Mouse (Mus musculus) yolk sac, embryonic 10.5 days (tissue): Measurements from ENCODE around the gene Cysltr1.

Experiments
- DNase-seq: peaks from one replicate; pipeline ENCODE4 v3.0.0-alpha.2; 2017; ENCODE audit warnings: low spot score

Gene Cysltr1

DNA sequence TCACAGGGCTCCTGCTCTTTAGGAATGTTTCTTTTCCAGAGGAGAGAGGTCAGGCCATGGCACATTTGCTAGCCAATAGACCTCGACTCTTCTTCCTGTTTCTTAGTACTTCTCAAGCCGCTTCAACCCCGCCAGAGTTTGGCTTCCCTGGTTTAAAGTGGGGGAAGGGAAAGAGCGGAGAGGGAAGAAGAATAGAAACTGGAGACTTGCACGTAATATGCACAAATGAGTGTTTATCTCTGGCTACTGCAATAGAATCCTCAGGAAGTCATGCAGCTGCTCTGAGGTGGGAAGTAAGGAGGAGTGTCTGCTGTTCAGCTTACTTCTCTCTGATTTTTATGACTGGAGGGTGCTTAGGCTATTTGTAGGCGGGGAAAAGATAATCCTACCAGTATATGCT is at the start of gene Cysltr1:
Gene Cysltr1, minus strand, starts transcription at position 294 of the 400 bp plus-strand sequence.
- DNase-seq: peak; percentile 8

DNA sequence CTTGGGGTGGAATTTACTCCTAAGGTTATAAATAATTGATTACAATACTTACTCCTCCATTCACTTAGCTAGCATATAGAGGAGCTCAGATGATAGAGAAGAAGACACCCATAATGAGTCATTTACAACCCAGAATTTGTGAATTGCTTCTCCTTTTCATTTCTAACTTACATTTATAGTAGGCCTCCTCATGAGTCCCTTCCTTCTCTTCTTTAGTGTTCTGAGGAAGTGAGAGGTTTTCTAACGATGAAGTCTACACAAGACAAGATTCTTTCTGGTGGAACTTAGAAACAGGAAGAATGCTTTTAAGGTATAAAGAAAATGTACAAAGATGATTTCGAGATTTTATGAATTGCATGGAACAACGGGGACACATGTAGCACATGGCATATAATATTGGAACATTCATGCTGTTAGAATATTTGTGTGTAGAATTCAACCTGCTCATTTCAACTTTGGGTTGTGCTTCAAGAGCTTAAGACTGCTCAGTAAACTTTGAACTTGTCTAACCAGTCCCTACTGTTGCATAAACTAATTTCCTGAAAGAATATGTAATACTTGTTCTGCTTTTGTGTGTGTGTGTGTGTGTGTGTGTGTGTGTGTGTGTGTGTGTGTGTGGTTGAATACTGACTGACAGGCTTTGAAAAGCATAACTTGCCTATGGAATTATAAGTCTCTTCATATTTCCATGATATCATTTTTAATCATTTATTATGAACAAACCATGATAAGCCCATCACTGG is 31.5 kb upstream of the Cysltr1 start:
- DNase-seq: no peak

- no peak for DNase-seq
These were observed 30.1 kb upstream of the Cysltr1 start for GRCm38 (mm10) chrX:106633543-106633942.

DNA sequence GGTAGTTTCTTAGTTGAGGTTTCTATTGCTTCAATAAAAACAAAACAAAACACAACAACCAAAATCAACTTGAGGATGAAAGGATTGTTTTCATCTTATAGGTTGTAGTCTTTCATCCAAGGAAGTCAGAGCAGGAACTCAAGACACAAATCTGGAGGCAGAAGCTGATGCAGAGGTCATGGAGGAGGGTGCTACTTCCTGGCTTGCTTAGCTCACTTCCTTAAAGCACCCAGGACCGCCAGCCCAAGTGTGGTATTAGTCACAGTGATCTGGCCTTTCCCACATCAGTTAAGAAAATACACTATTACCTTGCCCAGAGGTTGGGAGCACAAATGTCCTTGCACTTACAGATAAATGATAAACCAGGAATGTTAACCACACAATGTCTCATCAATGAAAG is 25.0 kb upstream of the Cysltr1 start:
- DNase-seq: no peak

DNA sequence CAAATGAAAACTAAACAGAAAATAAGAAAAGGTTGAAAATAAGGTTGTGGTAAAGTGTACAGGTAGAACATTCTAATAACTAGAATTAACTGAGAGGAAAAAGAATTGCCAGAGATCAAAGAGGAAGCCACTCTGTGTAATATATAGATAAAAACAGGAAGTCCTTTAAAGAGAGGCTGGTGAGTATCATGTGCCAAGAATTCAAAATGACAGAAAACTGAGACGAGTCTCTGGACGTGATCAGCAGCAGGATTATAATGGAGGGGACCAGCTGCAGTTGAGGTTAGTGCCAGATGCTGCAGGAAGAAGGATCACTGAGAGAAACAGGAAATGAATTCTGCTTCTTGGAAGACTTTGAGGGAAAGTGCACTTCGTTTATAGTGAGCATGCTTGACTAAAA is 20.2 kb upstream of the Cysltr1 start:
- DNase-seq: no peak

- no peak for DNase-seq
These were observed 19.0 kb upstream of the Cysltr1 start for GRCm38 (mm10) chrX:106622512-106622911.

- DNase-seq: peak; percentile 11
These were observed 763 bp downstream of the Cysltr1 start for GRCm38 (mm10) chrX:106602574-106603258.

GRCm38 (mm10) chrX:106595904-106596303 is 7.6 kb downstream of the Cysltr1 start:
- no peak for DNase-seq

GRCm38 (mm10) chrX:106593914-106594313 is 9.6 kb downstream of the Cysltr1 start:
- DNase-seq: no peak

GRCm38 (mm10) chrX:106582886-106583285 is 20.6 kb downstream of the Cysltr1 start, which contains the start of gene Gm5127:
Gene Gm5127, plus strand, starts transcription at chrX:106583186.
- DNase-seq: no peak

DNA sequence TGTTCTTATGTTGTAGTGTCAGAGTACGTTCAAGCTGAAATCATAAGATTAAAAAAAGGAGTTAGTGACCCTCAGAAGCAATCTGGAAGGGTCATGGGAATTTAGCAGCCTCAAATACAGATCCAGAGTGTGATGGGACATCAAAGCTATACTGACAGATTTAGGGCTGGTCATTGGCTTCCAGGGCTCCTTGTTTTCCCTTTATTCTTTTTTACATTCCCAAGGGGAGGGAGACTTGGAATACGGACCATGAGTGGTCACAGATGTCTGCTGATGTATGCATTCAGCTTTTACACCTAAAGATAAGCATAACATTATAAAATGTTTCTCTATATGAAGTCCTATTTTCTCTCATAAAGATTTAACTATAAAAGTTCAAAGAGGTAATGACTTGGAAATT is 21.3 kb downstream of the Cysltr1 start:
- DNase-seq: no peak

DNA sequence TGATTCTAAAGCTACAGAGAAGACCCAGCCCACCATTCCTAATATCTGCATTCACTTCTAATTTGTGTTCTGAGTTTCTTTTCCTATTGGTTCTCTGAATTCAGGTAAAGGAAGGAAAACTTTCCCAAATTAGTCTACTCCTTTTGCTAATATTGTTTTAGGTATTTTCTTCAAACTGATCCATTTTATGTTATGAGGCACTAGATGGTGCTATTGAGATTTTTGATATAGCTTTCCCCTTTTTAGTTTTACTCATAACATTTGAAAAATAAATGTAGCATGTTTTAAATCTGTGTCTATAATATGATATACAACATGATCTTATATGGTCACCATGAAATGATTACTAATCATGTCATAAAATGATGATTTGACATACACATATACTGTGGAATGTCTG is 23.1 kb downstream of the Cysltr1 start:
- DNase-seq: no peak

DNA sequence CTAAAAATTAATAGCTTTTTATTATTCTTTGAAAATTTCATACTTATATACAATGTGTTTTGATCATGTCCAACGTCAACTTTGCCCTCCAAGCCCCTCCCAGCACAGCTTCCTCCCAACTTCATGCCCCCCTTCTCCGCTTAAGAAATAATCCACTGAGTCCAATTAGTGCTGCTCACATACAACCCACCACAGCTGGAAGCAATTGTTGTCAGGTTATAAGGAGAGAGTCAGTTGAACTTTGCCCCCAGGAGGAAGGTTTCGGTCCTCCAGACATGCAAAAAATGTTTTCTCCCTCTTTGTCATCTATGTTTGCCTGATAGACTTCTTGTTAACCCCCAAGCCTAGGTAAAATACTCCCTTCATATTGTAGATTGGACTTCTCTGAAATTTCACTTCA is 24.5 kb downstream of the Cysltr1 start:
- no peak for DNase-seq

GRCm38 (mm10) chrX:106555457-106555856 is 48.0 kb downstream of the Cysltr1 start:
- DNase-seq: no peak

DNA sequence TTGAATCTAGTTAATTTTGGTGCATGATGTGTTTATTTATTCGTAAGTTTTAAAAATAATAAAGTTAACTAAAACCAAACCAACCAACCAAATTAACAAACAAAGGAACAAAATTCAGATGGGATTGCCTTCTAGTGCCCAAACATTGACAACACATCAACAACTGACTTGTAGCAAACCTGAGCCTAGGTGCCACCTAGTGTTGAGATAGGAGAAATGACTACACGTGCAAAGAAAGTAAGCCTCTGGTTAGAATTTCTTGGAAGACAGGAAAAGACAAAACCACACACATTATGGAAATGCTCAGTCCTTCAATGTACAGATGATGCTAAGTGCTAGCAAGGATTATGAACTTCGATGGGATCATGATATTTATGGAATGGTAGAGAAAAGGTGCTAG is 67.1 kb downstream of the Cysltr1 start:
- DNase-seq: no peak
